8 mouse cellular contexts compared by ENCODE assay signal in the genomic region with DNA sequence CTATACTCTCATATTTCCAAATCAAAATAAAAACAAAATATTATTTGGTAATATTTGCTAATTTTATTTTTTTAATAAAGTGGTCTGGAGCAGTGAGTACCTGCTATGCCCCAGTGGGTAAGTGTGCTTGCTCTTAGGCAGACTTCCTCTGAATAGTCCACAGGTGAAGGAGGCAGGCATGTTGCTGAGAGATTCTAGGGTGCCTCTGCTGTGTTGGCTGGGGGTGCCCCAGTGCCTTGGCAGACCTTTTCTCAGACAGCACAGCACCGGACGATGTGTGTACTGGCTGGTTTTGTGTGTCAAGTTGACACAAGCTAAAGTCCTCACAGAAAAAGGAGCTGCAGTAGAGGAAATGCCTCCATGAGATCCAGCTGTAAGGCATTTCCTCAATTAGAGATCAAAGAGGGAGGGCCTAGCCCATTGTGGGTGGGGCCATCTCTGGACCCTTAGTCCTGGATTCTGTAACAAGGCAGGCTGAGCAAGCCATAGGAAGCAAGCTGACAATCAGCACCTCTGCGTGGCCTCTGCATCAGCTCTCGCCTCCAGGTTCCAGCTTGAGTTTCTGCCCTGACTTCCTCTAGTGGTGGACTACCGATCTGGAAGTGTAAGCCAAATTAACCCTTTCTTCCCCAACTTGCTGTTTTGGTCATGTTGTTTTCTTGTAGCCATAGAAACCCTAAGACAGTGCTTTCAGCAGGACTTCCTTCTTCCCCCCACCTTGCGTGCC. TPM values are rescaled to one million over a fixed set of nuclear protein-coding genes. Genes with fewer than 3 reads are reported as not detected.
DNase-seq lines count a peak whose midpoint lies in the region; ATAC-seq lines count a peak whose summit lies in the region.

No protein-coding gene starts in this region.

- no peak for ATAC-seq in hindbrain, embryonic 15.5 days (ENCODE audit: low FRiP score, low read depth)
- ATAC-seq in liver, embryonic 11.5 days (replicated peaks; ENCODE audit: low FRiP score): peak; percentile 56
- no peak for ATAC-seq in neural tube, embryonic 11.5 days (ENCODE audit: insufficient read depth, low FRiP score, low TSS enrichment)

- H3K27me3 ChIP-seq in hindbrain, embryonic 15.5 days: no peaks in the 10 kb centered on the region
- no peaks in the 10 kb centered on the region for H3K27me3 ChIP-seq in liver, embryonic 11.5 days (replicated peaks; ENCODE audit: control insufficient read depth, insufficient read depth, low read length)
- no peaks in the 10 kb centered on the region for H3K27me3 ChIP-seq in neural tube, embryonic 11.5 days (ENCODE audit: control insufficient read depth, insufficient read depth, low read length)

- intact Hi-C loops in left cerebral cortex, postnatal 4 days (cut with DNase I): no loop called here

- H3K9me3 ChIP-seq in hindbrain, embryonic 15.5 days: no peaks in the 10 kb centered on the region
- H3K9me3 ChIP-seq in liver, embryonic 11.5 days (ENCODE audit: control insufficient read depth, low read length): no peaks in the 10 kb centered on the region
- no peaks in the 10 kb centered on the region for H3K9me3 ChIP-seq in neural tube, embryonic 11.5 days (ENCODE audit: control insufficient read depth, low read length)

- H3K4me3 ChIP-seq in hindbrain, embryonic 15.5 days: no peak overlapping the region
- H3K4me3 ChIP-seq in liver, embryonic 11.5 days (ENCODE audit: low read depth, low read length): no peak overlapping the region
- H3K4me3 ChIP-seq in neural tube, embryonic 11.5 days (ENCODE audit: low read depth, low read length): no peak overlapping the region

- H3K4me2 ChIP-seq in hindbrain, embryonic 15.5 days: 0 out of 2 replicates have a peak overlapping the region, but pooled peaks have one; percentile 11
- peak overlapping the region; percentile 31 for H3K4me2 ChIP-seq in liver, embryonic 11.5 days
- no peak overlapping the region for H3K4me2 ChIP-seq in neural tube, embryonic 11.5 days (ENCODE audit: low read depth)

- H3K36me3 ChIP-seq in hindbrain, embryonic 15.5 days: no peaks in the 10 kb centered on the region
- no peaks in the 10 kb centered on the region for H3K36me3 ChIP-seq in liver, embryonic 11.5 days (ENCODE audit: control insufficient read depth, insufficient read depth, low read length)
- no peaks in the 10 kb centered on the region for H3K36me3 ChIP-seq in neural tube, embryonic 11.5 days (ENCODE audit: control insufficient read depth, insufficient read depth, low read length)

- WGBS in hindbrain, embryonic 15.5 days: 34% methylated on average over 6 of the region's 6 CpGs
- 17% methylated on average over 6 of the region's 6 CpGs for WGBS in liver, embryonic 11.5 days
- WGBS in neural tube, embryonic 11.5 days: 28% methylated on average over 6 of the region's 6 CpGs

- no peak overlapping the region for H3K27ac ChIP-seq in hindbrain, embryonic 15.5 days (replicated peaks)
- no peak overlapping the region for H3K27ac ChIP-seq in liver, embryonic 11.5 days (ENCODE audit: low read depth, low read length)
- no peak overlapping the region for H3K27ac ChIP-seq in neural tube, embryonic 11.5 days (ENCODE audit: low read depth, low read length)

- no peaks in the 10 kb centered on the region for H3K4me1 ChIP-seq in hindbrain, embryonic 15.5 days (replicated peaks)
- no peaks in the 10 kb centered on the region for H3K4me1 ChIP-seq in liver, embryonic 11.5 days (replicated peaks; ENCODE audit: control insufficient read depth, insufficient read depth, low read length)
- H3K4me1 ChIP-seq in neural tube, embryonic 11.5 days (ENCODE audit: control insufficient read depth, insufficient read depth, low read length): no peaks in the 10 kb centered on the region

- no peak overlapping the region for H3K9ac ChIP-seq in hindbrain, embryonic 15.5 days
- H3K9ac ChIP-seq in liver, embryonic 11.5 days (ENCODE audit: low read depth, low read length): no peak overlapping the region
- H3K9ac ChIP-seq in neural tube, embryonic 11.5 days (ENCODE audit: low read length): no peak overlapping the region

- DNase-seq in Muller cell, postnatal 12 days (ENCODE audit: inconsistent ontology term): peak; percentile 12
- peak; percentile 61 for DNase-seq in embryo, embryonic 9.5 days (ENCODE audit: extremely low spot score)
- DNase-seq in liver, embryonic 11.5 days (ENCODE audit: low spot score): no peak
- peak; percentile 52 for DNase-seq in neural tube, embryonic 11.5 days (ENCODE audit: low spot score)
- DNase-seq in left cerebral cortex, postnatal 4 days: no peak
- no peak for DNase-seq in cerebellum, adult 11 months
- DNase-seq in layer of hippocampus, adult 9-11 months: no peak

RNA-seq across cellular contexts. Expression of a gene that starts 47.7 kb away (rescaled TPM):
- 16.6 and 18.0 TPM in 2 replicates for polyA plus RNA-seq in hindbrain, embryonic 15.5 days (2015; fragmentation: Nextera tagmentation; extraction: Ambion mirVana)
- polyA plus RNA-seq in liver, embryonic 11.5 days (2014; fragmentation: Nextera tagmentation; extraction: Ambion mirVana): 24.4 and 26.7 TPM in 2 replicates
- polyA plus RNA-seq in neural tube, embryonic 11.5 days (2014; fragmentation: Nextera tagmentation; extraction: Ambion mirVana): 38.8 and 39.7 TPM in 2 replicates
- 10 to 100 TPM; 28.5 to 29.1 TPM for total RNA-seq in left cerebral cortex, postnatal 4 days (2021)

Comparison
In these comparisons a context has a peak if more than half of its experiments do, and no peak if none do; other contexts are left out.
1. DNase-seq: peak in Muller cell, postnatal 12 days (single experiment), embryo, embryonic 9.5 days (single experiment) and neural tube, embryonic 11.5 days (single experiment); none in liver, embryonic 11.5 days (single experiment), left cerebral cortex, postnatal 4 days (single experiment), cerebellum, adult 11 months (single experiment) and layer of hippocampus, adult 9-11 months (single experiment).